Mouse (Mus musculus) left cerebral cortex, postnatal 14 days (tissue): ENCODE measurements around the gene Raet1e. TPM values are rescaled to one million over a fixed set of nuclear protein-coding genes. Genes with fewer than 3 reads are reported as not detected.
A peak's percentile ranks its signal among the peaks of the same experiment; 100 is the strongest.
"Not testable (repeated sequence)": the region's sequence is repeated elsewhere in the genome, so short reads cannot be mapped to it uniquely, and the experiment has no call there.

ENCODE experiments used
- DNase-seq, 2 experiments: peaks; one replicate each; pipeline ENCODE4 v3.0.0; 2021 to 2022; ENCODE audit warnings: low spot score in 2 of 2, mixed read lengths in 1 of 2
- intact Hi-C: fragments of 180-260 bp; cut with DNase I; formaldehyde crosslinking; loops from one replicate; pipeline ENCODE4 v1.15.1; 2025
- long read RNA-seq, 2 experiments: library from polyadenylated mRNA; stranded (forward); transcript quantifications; one replicate each; pipeline ENCODE4 v2.0.0; 2021
- total RNA-seq, 2 experiments: library from RNA; stranded (reverse); gene quantifications; 2 replicates each; pipeline ENCODE4 v1.2.3; 2021

Raet1e gene
- not detected for total RNA-seq
- long read RNA-seq, experiment 1, result 0 reads
- long read RNA-seq, experiment 2, result 0 reads

- intact Hi-C loops, result loop anchor here (10.0 kb wide), 1 partner anchor 1186 kb away; no protein-coding TSS in a partner anchor
- not testable (repeated sequence) for DNase-seq
Observed at GRCm38 (mm10) chr10:22158310-22158999, at the start of gene Raet1e, which contains the start of gene H60b. Gene Raet1e, plus strand, starts transcription at chr10:22158569. Gene H60b, plus strand, starts transcription at chr10:22158586.

GRCm38 (mm10) chr10:22140665-22141280, 17.6 kb upstream of the Raet1e start:
- intact Hi-C loops, result loop anchor here (10.0 kb wide), 1 partner anchor 756 kb away; no protein-coding TSS in a partner anchor
- DNase-seq, result peak; percentile 45 to 71

- DNase-seq, result peak in 1 of 2 experiments; percentile 57
- intact Hi-C loops, result loop anchor here (10.0 kb wide), 1 partner anchor 757 kb away; no protein-coding TSS in a partner anchor
Observed at GRCm38 (mm10) chr10:22142194-22142593, 16.2 kb upstream of the Raet1e start.

GRCm38 (mm10) chr10:22142926-22143325, 15.4 kb upstream of the Raet1e start:
- intact Hi-C loops, result loop anchor here (10.0 kb wide), 1 partner anchor 758 kb away; no protein-coding TSS in a partner anchor
- DNase-seq, result no peak

GRCm38 (mm10) chr10:22148441-22149072, 9.8 kb upstream of the Raet1e start:
- intact Hi-C loops, result loop anchor here (10.0 kb wide), 1 partner anchor 764 kb away; no protein-coding TSS in a partner anchor
- no peak for DNase-seq

- intact Hi-C loops, result loop anchor here (10.0 kb wide), 1 partner anchor 764 kb away; no protein-coding TSS in a partner anchor
- DNase-seq, result no peak
Observed at GRCm38 (mm10) chr10:22149073-22149690, 9.2 kb upstream of the Raet1e start, which contains the start of gene E030030I06Rik. Gene E030030I06Rik, minus strand, starts transcription at chr10:22149270.

- intact Hi-C loops, result loop anchor here (10.0 kb wide), 2 partner anchors 765 to 1195 kb away; no protein-coding TSS in a partner anchor
- no peak for DNase-seq
Observed at GRCm38 (mm10) chr10:22149691-22150465, 8.5 kb upstream of the Raet1e start.

- no peak for DNase-seq
- intact Hi-C loops, result loop anchor here (10.0 kb wide), 1 partner anchor 1194 kb away; no protein-coding TSS in a partner anchor
Observed at GRCm38 (mm10) chr10:22150593-22150992, 7.8 kb upstream of the Raet1e start.

- not testable (repeated sequence) for DNase-seq
- intact Hi-C loops, result loop anchor here (10.0 kb wide), 1 partner anchor 1194 kb away; no protein-coding TSS in a partner anchor
Observed at GRCm38 (mm10) chr10:22151056-22151862, 7.1 kb upstream of the Raet1e start.

- intact Hi-C loops, result loop anchor here (10.0 kb wide), 1 partner anchor 1193 kb away; no protein-coding TSS in a partner anchor
- not testable (repeated sequence) for DNase-seq
Observed at GRCm38 (mm10) chr10:22151863-22152640, 6.3 kb upstream of the Raet1e start.

- intact Hi-C loops, result loop anchor here (10.0 kb wide), 1 partner anchor 1192 kb away; no protein-coding TSS in a partner anchor
- not testable (repeated sequence) for DNase-seq
Observed at GRCm38 (mm10) chr10:22153147-22153690, 5.2 kb upstream of the Raet1e start.

GRCm38 (mm10) chr10:22154127-22154526, 4.2 kb upstream of the Raet1e start:
- intact Hi-C loops, result loop anchor here (2.0 to 10.0 kb wide), 2 partner anchors 667 to 1191 kb away; partner anchors contain the start of gene Tcf21
- not testable (repeated sequence) for DNase-seq

GRCm38 (mm10) chr10:22154871-22155799, 3.2 kb upstream of the Raet1e start:
- intact Hi-C loops, result loop anchor here (2.0 to 10.0 kb wide), 2 partner anchors 666 to 1190 kb away; partner anchors contain the start of gene Tcf21
- DNase-seq, result no peak

- no peak for DNase-seq
- intact Hi-C loops, result loop anchor here (10.0 kb wide), 1 partner anchor 1186 kb away; no protein-coding TSS in a partner anchor
Observed at GRCm38 (mm10) chr10:22159131-22159561, 777 bp downstream of the Raet1e start.

GRCm38 (mm10) chr10:22159581-22160140, 1.3 kb downstream of the Raet1e start:
- intact Hi-C loops, result loop anchor here (5.0 to 10.0 kb wide), 2 partner anchors 122 to 1185 kb away; no protein-coding TSS in a partner anchor

More at GRCm38 (mm10) chr10:22159581-22160140, 1.3 kb downstream of the Raet1e start:
- no peak for DNase-seq
